Mouse (Mus musculus): Measurements from ENCODE around the gene Fcna. TPM values are rescaled to one million over a fixed set of nuclear protein-coding genes. Genes with fewer than 3 reads are reported as not detected.

The Fcna gene
- polyA plus RNA-seq (2014; fragmentation: Nextera tagmentation; extraction: Ambion mirVana) = 1.8 and 2.9 TPM in 2 replicates

DNA sequence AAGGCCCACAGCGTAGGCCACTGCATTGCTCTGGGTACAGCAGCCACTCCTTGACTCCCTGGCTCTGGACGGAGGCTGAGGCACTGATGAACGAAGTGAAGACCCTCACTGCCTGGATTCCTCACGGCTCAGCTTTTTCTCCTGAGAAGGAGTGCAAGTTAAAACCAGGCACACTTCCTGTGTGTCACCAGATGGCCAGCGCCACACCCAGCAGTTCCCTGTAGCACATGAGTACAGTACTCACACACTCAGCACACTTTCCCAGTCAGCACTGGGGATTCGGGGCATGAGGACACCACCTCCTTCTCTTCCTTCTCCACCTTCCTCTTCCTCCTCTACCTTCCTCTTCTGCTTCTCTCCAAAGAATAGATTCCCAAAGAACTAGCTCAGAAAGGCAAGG is at the start of gene Fcna:
Gene Fcna, minus strand, starts transcription at position 220 of the 400 bp plus-strand sequence.
- ATAC-seq (ENCODE audit: insufficient read depth) (no peak), DNase-seq (no peak)
- no peaks in the 10 kb centered on the region for H3K9me3 ChIP-seq (ENCODE audit: low read depth, low read length)
- no peaks in the 10 kb centered on the region for H3K27me3 ChIP-seq (ENCODE audit: insufficient read depth, low read length)
- no peak for TF ChIP-seq CTCF (IDR thresholded peaks at IDR 0.05; ENCODE audit: low read depth)
- no peak within 1 kb of the TSS for H3K27ac ChIP-seq (ENCODE audit: low read depth)
- H3K4me1 ChIP-seq (ENCODE audit: insufficient read depth) = no peaks in the 10 kb centered on the region
- no peak within 1 kb of the TSS for H3K4me2 ChIP-seq
- H3K4me3 ChIP-seq (ENCODE audit: low read depth, low read length) = no peak within 1 kb of the TSS
- WGBS = 65% methylated on average over 6 of the region's 6 CpGs
- H3K9ac ChIP-seq = no peak within 1 kb of the TSS
- H3K36me3 ChIP-seq (ENCODE audit: insufficient read depth) = no peaks in the 10 kb centered on the region

DNA sequence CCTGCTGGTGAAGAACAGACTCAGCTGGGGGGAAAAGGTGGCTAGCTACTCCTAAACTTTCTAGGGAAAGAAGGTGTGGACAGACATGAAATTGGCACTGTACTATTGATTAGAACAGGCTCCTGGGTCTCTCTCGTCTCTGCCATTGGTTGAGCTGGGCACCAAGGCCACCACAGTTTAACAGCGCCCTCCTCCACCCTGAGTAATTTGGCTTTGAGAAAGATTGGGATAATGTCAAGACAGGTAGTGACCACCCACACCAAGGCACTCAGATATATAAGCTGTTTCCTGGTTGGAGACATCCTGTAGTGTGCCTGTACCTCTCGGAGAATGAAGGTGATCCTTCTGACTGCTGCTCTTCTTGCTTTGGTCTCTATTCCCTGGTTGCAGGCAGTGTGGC is 48.7 kb upstream of the Fcna start, which contains the start of gene Lcn6:
Gene Lcn6, plus strand, starts transcription at position 301 of the 400 bp plus-strand sequence.
- TF ChIP-seq CTCF (IDR thresholded peaks at IDR 0.05; ENCODE audit: low read depth) = no peak
- H3K36me3 ChIP-seq (ENCODE audit: insufficient read depth) = no peaks in the 10 kb centered on the region
- 86% methylated on average over 3 of the region's 3 CpGs for WGBS
- H3K4me1 ChIP-seq (ENCODE audit: insufficient read depth) = no peaks in the 10 kb centered on the region
- no peak within 1 kb of the TSS for H3K4me2 ChIP-seq
- no peaks in the 10 kb centered on the region for H3K27me3 ChIP-seq (ENCODE audit: insufficient read depth, low read length)
- DNase-seq = no peak
- H3K27ac ChIP-seq (ENCODE audit: low read depth) = no peak within 1 kb of the TSS
- ATAC-seq (ENCODE audit: insufficient read depth) = no peak
- no peak within 1 kb of the TSS for H3K4me3 ChIP-seq (ENCODE audit: low read depth, low read length)
- no peaks in the 10 kb centered on the region for H3K9me3 ChIP-seq (ENCODE audit: low read depth, low read length)
- no peak within 1 kb of the TSS for H3K9ac ChIP-seq

DNA sequence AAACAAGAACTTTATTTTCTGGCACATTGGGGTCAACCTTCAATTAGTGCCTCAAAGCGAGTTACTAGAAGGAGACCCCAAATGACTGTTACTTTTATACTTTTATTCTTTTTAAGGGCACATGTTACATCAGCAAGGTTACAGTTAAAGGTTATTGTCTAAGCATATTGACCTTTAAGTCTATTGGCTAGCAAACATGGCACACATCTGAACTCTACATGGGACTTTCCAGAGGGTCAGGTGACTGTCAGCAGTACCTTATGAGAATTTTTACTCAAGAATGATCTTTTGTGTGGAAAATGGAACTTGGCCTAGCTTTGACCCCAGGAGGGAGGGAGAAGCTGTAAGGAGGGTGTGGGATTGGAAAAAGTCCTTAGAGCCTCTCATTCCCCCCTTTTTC is 38.7 kb upstream of the Fcna start:
- Histone ChIP-seq H3K4me3 (ENCODE audit: low read depth, low read length) (no peak overlapping the region), H3K27ac (ENCODE audit: low read depth) (no peak overlapping the region), H3K36me3 (ENCODE audit: insufficient read depth) (no peaks in the 10 kb centered on the region), H3K4me2 (no peak overlapping the region), H3K9me3 (ENCODE audit: low read depth, low read length) (no peaks in the 10 kb centered on the region), H3K9ac (no peak overlapping the region), H3K4me1 (ENCODE audit: insufficient read depth) (no peaks in the 10 kb centered on the region), H3K27me3 (ENCODE audit: insufficient read depth, low read length) (no peaks in the 10 kb centered on the region)
- WGBS = 55% methylated on average over 1 of the region's 1 CpGs
- TF ChIP-seq CTCF (IDR thresholded peaks at IDR 0.05; ENCODE audit: low read depth) = no peak
- ATAC-seq (ENCODE audit: insufficient read depth) (no peak), DNase-seq (no peak)

DNA sequence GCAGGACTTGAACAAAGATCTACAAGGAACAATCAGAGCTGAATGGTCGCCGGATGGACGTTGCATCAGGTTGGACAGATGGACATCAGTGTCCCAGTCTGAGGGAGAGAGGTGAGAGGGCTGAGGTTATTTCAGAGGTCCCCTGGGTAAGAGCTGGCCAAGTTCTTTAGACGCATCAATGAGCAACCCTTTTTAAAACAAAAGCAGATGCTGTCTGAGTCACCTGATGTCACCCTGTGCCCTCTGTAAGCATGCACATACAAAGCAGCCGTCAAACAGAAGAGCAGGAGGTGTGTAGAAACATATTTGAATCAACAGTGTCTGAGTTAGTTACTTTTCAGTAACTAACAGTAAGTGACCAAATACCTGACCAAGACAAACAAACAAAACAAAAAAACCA is 36.3 kb upstream of the Fcna start:
- H3K36me3 ChIP-seq (ENCODE audit: insufficient read depth) = no peaks in the 10 kb centered on the region
- 74% methylated on average over 5 of the region's 5 CpGs for WGBS
- TF ChIP-seq CTCF (IDR thresholded peaks at IDR 0.05; ENCODE audit: low read depth) = no peak
- no peaks in the 10 kb centered on the region for H3K9me3 ChIP-seq (ENCODE audit: low read depth, low read length)
- no peak overlapping the region for H3K4me3 ChIP-seq (ENCODE audit: low read depth, low read length)
- H3K27ac ChIP-seq (ENCODE audit: low read depth) = no peak overlapping the region
- H3K4me2 ChIP-seq = no peak overlapping the region
- no peak for ATAC-seq (ENCODE audit: insufficient read depth)
- DNase-seq = no peak
- H3K27me3 ChIP-seq (ENCODE audit: insufficient read depth, low read length) = no peaks in the 10 kb centered on the region
- H3K4me1 ChIP-seq (ENCODE audit: insufficient read depth) = no peaks in the 10 kb centered on the region
- no peak overlapping the region for H3K9ac ChIP-seq

DNA sequence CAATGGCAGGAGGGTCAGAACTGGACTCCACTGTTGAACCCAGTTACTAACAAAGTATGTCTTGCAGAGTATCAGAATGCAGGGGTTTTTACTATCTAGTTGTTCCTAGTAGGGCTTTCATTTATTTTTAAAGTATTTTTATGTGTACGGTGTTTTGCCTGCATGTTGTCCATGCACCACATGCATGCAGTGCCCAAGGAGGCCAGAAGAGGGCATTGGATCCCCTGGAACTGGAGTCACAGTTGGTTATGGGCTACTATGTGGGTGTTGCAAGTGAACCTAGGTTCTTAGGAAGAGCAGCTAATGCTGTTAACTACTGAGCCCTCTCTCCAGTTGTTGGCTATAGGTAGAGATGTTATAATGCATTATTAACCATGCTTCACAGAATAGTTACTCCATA is 35.7 kb upstream of the Fcna start:
- peak; percentile 65 for DNase-seq
- Histone ChIP-seq H3K27ac (ENCODE audit: low read depth) (no peak overlapping the region), H3K4me2 (no peak overlapping the region), H3K4me3 (ENCODE audit: low read depth, low read length) (no peak overlapping the region), H3K4me1 (ENCODE audit: insufficient read depth) (no peaks in the 10 kb centered on the region), H3K36me3 (ENCODE audit: insufficient read depth) (no peaks in the 10 kb centered on the region), H3K9me3 (ENCODE audit: low read depth, low read length) (no peaks in the 10 kb centered on the region), H3K9ac (no peak overlapping the region), H3K27me3 (ENCODE audit: insufficient read depth, low read length) (no peaks in the 10 kb centered on the region)
- no peak for ATAC-seq (ENCODE audit: insufficient read depth)
- 35% methylated on average over 1 of the region's 1 CpGs for WGBS
- peak; percentile 70 for TF ChIP-seq CTCF (IDR thresholded peaks at IDR 0.05; ENCODE audit: low read depth)

DNA sequence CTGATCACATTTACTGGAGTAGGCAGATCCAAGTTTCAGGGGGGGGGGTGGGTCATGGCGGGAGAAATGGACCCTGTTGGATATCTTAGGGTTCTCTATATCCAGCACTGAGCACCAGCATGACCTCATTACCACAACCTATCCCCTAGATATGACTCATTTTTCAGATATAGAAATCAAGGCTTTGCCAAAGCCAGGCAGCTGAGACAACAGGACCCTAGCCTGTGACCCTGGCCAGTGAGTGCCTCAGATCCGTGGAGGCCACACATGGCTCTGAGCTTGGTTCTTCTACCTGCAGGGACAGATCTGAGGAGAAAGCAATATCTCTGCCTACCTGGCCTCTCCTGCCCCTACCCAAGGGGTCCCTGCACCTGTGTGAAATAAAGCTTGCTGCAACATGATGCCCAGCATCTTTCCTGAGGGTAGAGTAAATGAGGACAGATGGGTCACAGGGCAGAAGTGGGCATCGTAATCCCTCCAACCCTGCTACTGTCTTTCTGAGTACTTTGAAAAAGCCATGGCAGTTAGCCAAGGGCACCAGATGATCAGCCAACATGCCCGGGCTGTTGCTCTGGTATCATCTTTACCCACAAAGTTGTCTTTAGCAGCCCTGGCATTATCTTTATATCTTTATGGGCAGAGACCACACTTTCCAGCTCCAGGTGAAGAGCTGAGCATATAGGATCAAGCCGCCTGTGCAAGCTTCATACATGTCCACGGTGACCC is 33.6 kb upstream of the Fcna start:
- no peak for TF ChIP-seq CTCF (IDR thresholded peaks at IDR 0.05; ENCODE audit: low read depth)
- Histone ChIP-seq H3K9me3 (ENCODE audit: low read depth, low read length) (no peaks in the 10 kb centered on the region), H3K27me3 (ENCODE audit: insufficient read depth, low read length) (no peaks in the 10 kb centered on the region), H3K4me1 (ENCODE audit: insufficient read depth) (no peaks in the 10 kb centered on the region), H3K4me2 (no peak overlapping the region), H3K27ac (ENCODE audit: low read depth) (no peak overlapping the region), H3K4me3 (ENCODE audit: low read depth, low read length) (no peak overlapping the region), H3K9ac (no peak overlapping the region), H3K36me3 (ENCODE audit: insufficient read depth) (no peaks in the 10 kb centered on the region)
- ATAC-seq (ENCODE audit: insufficient read depth) (no peak), DNase-seq (no peak)
- WGBS = 84% methylated on average over 6 of the region's 6 CpGs

DNA sequence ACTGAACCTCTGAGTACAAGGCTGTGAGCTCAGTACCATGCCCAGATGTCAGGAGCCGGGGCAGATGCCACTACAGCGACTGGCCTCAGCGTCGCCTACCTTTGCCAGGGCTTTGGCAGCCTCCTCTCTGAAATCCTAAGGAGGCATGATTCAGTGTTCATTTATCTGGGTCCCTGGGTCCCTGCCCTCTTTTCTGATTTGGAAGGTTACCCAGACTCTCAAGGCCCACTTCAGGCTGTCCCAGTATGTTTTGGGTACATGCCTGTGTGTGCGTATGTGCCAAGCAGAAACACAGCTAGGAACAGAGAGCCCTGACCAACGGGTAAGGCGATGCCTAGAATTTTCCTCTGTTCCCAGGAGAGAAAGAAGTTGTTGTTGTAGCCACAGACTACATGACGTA is 32.4 kb upstream of the Fcna start:
- Histone ChIP-seq H3K9ac (no peak overlapping the region), H3K27me3 (ENCODE audit: insufficient read depth, low read length) (no peaks in the 10 kb centered on the region), H3K9me3 (ENCODE audit: low read depth, low read length) (no peaks in the 10 kb centered on the region), H3K27ac (ENCODE audit: low read depth) (no peak overlapping the region), H3K4me2 (no peak overlapping the region), H3K36me3 (ENCODE audit: insufficient read depth) (no peaks in the 10 kb centered on the region), H3K4me3 (ENCODE audit: low read depth, low read length) (no peak overlapping the region), H3K4me1 (ENCODE audit: insufficient read depth) (no peaks in the 10 kb centered on the region)
- ATAC-seq (ENCODE audit: insufficient read depth) = no peak
- no peak for DNase-seq
- WGBS = 86% methylated on average over 8 of the region's 8 CpGs
- no peak for TF ChIP-seq CTCF (IDR thresholded peaks at IDR 0.05; ENCODE audit: low read depth)

All from lung, embryonic 14.5 days (tissue).